Mouse (Mus musculus): ENCODE measurements around the gene Adcy2.

Adcy2 gene

GRCm38 (mm10) chr13:68830030-68830759 is 169.1 kb downstream of the Adcy2 start:
- no peak for DNase-seq (ENCODE audit: extremely low spot score, low read depth, low spot score)

- no peak for DNase-seq (ENCODE audit: extremely low spot score, low read depth, low spot score)
These were observed 170.9 kb downstream of the Adcy2 start for GRCm38 (mm10) chr13:68828441-68828840.

DNA sequence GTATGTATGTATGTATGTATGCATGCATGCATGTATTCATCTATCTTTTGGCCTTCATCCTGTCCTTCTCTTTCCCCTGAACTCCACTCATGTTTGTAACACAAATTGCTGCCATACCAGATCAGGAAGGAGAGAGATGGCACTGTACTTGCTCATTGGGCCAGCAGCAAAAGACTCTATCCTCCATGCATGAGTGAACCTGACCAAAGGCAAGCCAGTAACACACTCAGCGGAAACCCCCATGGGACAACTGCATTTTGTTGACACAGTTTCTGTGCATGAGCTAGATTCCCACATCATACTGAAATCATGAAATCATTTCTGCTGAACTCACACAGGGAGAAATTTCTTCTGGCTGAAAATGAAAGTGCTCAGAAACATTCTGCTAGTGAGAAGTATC is 172.9 kb downstream of the Adcy2 start:
- no peak for DNase-seq (ENCODE audit: extremely low spot score, low read depth, low spot score)

DNA sequence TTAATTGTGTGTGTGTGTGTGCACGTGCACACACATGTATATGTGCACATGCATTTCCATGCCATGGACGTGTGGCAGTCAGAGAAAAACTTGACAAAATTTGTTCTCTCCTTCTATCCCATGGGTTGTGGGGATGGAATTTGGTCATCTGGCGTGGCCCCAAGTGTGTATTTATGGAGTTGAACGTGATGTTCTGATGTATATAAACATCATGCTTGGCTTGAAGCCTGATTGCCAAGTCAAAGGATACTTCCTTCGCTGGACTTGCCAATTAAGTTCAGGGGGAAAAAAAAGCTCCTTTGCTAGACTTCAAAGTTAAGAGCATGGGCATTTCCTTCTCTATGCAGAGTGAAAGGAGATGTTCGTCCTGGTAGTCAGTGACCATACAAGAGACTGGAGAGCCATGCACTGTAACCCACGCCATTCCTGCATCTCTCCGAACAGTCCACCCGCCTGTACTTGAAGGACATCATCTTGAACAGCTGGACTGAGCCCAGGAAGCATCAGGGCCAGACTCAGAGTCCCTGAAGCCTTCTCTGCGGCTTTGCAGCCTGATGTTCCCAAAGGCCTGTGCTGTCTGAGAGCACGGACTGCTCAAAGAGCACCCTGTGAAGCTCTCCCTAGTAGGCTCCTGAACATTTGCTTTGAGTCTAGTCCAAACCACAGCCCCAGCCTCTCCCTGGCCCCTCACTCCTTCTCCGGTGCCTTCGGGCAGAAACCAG is 178.3 kb downstream of the Adcy2 start:
- no peak for DNase-seq (ENCODE audit: extremely low spot score, low read depth, low spot score)

DNA sequence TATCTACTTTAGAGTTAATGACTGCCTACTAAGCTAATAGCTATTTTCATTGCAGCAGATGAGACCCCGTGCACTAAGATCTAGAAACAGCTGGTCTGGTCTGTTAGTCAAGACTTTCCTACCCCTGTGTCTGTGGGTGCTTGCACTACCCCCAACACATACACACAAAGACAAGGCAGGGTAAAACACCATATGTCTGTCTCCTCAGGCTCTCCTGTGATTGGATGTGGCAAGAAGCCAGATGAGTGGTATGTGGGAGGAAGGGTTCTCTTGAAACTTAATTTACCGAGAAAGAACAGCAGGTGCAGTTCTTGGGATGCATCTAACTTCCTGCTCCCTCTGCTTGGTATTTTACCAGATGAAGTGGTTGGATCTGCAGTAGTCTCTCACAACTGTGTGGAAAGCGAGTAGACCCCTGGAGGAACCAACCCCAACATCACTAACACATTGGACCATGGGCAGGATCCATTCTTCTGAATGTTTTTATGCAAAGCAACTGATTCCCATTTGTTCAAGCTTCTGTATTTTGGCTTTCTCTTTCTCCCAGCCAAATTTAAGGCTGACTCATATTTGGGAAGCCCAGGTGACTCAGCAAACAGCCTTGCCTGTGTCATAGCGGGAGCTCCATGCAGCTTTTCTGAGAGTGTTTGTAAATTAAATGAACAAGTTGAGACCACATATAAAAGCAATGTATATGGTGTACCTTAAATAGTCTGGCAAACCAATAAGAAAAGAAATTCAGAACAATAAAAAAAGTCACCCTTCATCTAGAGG is 183.4 kb downstream of the Adcy2 start:
- no peak for DNase-seq (ENCODE audit: extremely low spot score, low read depth, low spot score)

DNA sequence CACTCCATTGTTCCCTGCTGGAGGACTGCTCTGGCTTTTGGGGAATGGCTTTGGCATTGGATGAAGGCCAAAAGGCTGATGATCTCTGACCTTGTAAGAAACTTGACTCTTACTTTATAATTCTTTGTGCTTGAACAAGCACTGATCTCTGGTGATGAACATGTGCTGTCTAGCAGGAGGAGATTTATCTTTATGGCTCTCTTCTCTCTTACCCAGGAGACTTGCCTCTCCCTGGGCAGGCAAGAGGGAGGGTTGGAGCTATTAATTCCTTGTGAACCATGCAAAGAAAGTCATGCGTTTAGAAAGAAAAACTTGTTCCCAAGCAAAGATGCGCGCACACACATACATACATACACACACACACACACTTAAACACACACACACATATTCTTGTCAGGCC is 188.2 kb downstream of the Adcy2 start:
- no peak for DNase-seq (ENCODE audit: extremely low spot score, low read depth, low spot score)

GRCm38 (mm10) chr13:68799777-68800176 is 199.6 kb downstream of the Adcy2 start:
- DNase-seq (ENCODE audit: extremely low spot score, low read depth, low spot score), result no peak

DNA sequence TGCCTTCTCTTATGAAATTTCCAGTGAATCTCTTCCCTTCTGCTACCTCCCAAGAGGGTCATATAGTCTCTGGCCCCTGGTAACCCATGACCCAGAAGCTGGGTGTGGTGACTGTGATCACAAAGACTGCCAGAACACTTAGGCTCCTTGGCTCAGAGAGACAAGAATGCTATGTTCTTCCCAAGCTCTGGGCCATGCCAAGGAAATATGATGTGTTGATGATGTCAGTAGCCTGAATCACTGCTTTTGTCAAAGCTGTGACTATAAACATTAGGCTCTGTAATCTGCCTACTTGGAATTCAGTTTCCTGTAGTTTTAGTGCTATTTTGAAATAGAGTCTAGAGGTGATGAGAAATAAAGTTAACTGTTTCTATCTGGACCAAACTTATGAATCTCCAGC is 206.1 kb downstream of the Adcy2 start:
- no peak for DNase-seq (ENCODE audit: extremely low spot score, low read depth, low spot score)

- DNase-seq (ENCODE audit: extremely low spot score, low read depth, low spot score), result no peak
These were observed 211.9 kb downstream of the Adcy2 start for GRCm38 (mm10) chr13:68787286-68788061.

- DNase-seq (ENCODE audit: extremely low spot score, low read depth, low spot score), result no peak
These were observed 216.2 kb downstream of the Adcy2 start for GRCm38 (mm10) chr13:68783096-68783495.

GRCm38 (mm10) chr13:68778011-68778672 is 221.2 kb downstream of the Adcy2 start:
- no peak for DNase-seq (ENCODE audit: extremely low spot score, low read depth, low spot score)

DNA sequence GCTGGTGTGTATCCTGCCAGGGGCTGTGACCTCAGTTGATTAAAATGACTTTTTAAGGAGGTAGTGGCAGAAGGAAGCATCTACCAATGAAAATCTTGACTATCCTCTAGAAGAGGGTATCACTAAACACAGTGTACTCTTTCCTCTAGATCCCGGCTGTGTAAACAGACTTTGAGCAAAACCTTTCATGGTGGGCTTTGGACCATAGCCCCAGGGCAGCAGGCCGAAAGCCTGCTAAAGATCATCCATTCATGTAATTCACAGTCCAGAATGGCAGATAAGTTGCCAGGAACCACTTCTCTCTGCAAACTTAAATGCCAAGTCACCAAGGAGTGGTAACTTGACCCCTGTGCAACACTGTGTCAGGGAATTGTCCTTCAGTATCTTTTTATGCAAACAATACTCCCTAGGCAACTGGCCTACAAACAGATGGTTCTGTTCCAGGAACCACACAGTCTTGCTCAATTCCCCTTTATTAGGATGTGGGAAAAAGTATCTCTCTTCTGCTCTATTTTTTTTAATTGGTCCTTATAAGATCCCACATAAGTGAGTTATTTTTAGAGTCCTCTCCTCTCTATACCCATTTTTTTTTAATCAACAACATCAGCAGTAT is 225.6 kb downstream of the Adcy2 start:
- no peak for DNase-seq (ENCODE audit: extremely low spot score, low read depth, low spot score)

DNA sequence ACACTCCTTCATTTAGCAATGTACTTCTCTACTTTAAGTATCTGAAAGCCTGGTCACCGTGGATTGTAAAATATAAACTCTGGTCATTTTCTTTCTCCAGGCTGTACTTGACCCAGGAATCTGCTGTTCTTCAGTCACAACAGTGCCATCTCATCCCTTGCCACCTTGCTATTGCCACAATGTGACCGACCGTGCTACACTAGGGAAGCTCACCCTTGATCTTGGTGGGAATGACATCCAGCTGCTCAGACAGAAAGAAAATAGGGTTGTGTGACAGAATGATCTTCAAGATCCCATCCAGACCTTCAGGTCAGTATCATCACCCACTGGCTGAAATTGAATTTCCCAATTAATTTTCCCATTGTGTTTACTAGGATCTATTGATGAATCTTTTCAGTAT is 230.8 kb downstream of the Adcy2 start:
- DNase-seq (ENCODE audit: extremely low spot score, low read depth, low spot score), result no peak

DNA sequence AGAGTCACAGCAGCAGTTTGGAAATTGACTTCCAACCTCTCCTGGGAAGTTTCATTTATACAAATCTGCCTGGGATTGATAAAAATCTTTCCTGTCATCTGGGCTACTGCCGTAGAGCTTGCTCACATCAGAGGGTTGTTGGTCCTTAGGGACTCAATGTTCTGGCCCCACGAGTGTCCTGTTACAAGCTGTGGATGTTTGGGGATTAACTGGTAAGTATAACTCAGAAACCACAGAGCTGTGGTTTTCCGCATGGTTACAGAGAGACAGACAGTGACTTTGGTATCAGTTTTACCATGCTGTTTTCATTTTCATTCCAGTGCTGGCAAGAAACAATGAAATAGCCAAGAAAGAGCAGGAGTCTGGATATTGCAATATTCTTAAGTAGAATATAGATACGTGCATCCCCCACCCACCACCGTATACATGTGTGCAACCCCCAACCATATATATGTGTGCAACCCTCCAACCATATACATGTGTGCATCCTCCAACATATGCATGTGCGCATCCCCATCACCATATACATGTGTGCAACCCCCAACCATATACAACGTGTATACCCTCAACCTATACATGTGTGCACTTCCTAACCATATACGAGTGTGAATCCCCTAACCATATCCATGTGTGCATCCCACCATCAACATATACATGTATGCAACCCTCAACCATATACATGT is 233.3 kb downstream of the Adcy2 start:
- DNase-seq (ENCODE audit: extremely low spot score, low read depth, low spot score), result no peak

DNA sequence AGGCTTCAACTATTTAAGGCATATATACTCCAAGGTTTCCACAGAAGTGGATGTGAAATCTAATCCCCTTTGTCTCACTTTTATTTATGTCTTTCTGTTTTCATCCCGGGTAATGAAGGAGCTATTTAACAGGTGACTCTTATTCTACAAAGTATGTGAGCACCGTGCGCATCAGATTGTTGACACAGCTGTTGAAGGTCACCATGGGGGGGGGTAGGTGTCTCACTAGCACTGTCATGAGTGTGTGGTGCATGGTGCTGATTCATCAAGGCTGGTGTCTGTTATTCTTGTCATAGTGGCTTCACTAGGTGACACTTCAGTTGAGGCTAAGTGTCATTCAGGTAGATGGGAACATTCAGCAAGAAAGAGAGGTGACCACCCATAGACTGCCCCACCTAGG is 234.7 kb downstream of the Adcy2 start:
- no peak for DNase-seq (ENCODE audit: extremely low spot score, low read depth, low spot score)

- no peak for DNase-seq (ENCODE audit: extremely low spot score, low read depth, low spot score)
These were observed 249.5 kb downstream of the Adcy2 start for GRCm38 (mm10) chr13:68749801-68750200.

DNA sequence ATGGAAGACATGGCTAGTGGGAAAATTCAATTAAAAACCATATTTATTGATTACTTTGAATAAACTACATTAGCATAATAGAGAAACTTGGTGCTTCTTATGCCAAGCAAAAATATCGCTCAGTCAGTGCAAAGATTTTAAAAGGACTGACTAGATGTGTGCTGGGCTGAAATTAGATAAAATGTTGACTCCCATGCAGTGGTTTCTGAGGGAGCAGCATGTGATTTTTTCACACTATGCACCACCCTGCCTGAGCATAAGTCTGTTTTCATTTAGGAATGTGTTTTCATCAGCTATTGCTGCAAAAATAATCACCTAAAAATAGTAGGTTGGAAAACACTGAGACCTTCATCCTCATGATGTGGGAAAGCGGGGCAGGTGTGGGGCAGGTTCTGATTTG is 250.0 kb downstream of the Adcy2 start:
- DNase-seq (ENCODE audit: extremely low spot score, low read depth, low spot score), result no peak

GRCm38 (mm10) chr13:68745426-68745825 is 253.9 kb downstream of the Adcy2 start:
- DNase-seq (ENCODE audit: extremely low spot score, low read depth, low spot score), result no peak

GRCm38 (mm10) chr13:68712661-68713060 is 286.7 kb downstream of the Adcy2 start:
- DNase-seq (ENCODE audit: extremely low spot score, low read depth, low spot score), result no peak

Measured in hindlimb bud, embryonic 11.5 days (tissue).